Mouse (Mus musculus) erythroblast, embryonic 14.5 days (primary cell): Measurements from ENCODE around the gene Mfrp.

Experiments used
- GATA1 ChIP-seq: IDR thresholded peaks from 2 replicates; pipeline ENCODE4 v1.6.1; 2012; ENCODE audit warnings: low read length, inconsistent platforms, mixed read lengths
- TAL1 ChIP-seq: IDR thresholded peaks from 3 replicates; pipeline ENCODE4 v1.6.1; 2012; ENCODE audit warnings: low read length, inconsistent platforms, mixed read lengths

- TF ChIP-seq TAL1 = no peak
- no peak for TF ChIP-seq GATA1
Observed at GRCm38 (mm10) chr9:44086960-44087359, 14.6 kb upstream of the Mfrp start.
